Mouse (Mus musculus): ENCODE measurements at regions not wholly inside any gene's neighbourhood (a gene's known extent, or its start where the extent isn't known, plus 50 kb on each side); places are given as distances from the start of the nearest gene placed in this dataset.

GRCm38 (mm10) chr15:26058019-26058418, 73.9 kb downstream of the Zfp622 start:
- TF ChIP-seq POLR2A (IDR thresholded peaks at IDR 0.05; ENCODE audit: borderline replicate concordance, extremely low read depth, insufficient read depth, insufficient read length, poor library complexity, severe bottlenecking) (no peak), CTCF (IDR thresholded peaks at IDR 0.05; ENCODE audit: borderline replicate concordance, extremely low read depth, insufficient read depth, insufficient read length) (no peak)

All from brain, embryonic 14.5 days (tissue).